Mouse (Mus musculus): ENCODE results near the gene Anp32b.
A peak's percentile ranks its signal among the peaks of the same experiment; 100 is the strongest.

Gene Anp32b

DNA sequence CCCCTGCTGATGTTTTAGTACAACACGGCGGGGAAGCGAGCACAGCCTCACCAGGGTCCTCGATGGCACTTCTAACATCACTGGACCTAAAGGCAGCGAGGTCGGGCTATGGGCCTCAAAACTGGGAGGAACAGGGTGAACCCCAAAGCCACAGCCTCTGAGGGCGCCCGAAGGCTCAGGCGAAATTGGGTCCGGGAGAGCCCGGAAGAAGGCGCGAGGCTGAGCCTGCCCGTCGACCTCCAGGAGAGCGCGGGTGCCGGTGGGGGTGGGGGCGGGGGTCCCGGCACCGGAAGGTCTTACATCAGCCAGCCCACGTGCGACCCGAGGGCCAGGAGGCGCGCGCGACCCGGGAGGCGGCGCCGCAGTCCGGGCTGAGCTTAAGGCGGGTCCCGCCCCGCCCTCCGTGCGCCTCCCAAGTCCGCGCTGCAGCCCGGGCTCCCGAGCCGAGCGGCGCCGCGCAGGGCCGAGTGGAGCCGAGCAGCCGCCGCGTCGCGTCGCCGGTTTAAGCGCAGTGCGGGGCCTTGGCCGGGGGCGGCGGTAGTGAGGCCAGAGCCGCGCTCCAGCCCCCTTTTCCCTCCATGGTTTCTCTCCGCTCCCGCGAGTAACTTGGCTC lies at the start of gene Anp32b:
Gene Anp32b, plus strand, starts transcription at position 384 of the 613 bp plus-strand sequence.
- DNase-seq (ENCODE audit: low read depth, low spot score), result peak; percentile 95

DNA sequence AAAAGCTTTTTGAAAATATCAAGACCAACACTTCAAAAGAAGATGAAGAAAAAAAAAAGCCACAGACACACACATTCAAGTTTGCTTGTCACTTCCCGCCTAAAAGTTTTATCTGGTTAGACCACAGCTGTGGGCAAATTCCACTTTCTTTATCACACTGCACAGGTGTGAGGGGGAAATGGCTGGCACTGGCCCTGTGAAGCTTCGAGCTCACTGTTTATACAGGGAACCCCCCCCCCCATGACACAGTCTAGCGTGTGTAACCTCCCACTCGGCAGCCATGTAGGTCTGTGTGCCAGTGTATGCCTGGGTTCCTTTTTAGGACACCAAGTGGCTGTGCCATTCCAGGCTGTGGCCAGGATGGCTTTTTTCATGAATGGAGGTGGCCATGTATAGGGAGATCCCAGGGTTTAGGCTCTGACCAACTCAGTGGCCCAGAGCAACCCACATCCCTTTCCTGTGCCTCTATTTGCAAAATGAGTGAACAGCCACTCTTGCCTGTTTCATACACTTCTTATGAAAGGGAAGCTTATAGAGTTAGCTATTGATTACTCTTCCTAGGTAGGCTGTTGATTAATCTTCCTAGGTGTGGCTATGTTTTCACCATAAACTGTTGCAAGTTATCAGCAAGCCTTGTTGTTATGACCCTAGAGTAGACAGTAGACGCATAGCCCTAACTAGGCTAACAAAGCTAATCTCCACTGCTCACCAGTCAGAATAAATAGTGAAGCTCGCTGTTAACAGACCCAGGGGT lies 46.5 kb upstream of the Anp32b start:
- DNase-seq (ENCODE audit: low read depth, low spot score), result no peak

DNA sequence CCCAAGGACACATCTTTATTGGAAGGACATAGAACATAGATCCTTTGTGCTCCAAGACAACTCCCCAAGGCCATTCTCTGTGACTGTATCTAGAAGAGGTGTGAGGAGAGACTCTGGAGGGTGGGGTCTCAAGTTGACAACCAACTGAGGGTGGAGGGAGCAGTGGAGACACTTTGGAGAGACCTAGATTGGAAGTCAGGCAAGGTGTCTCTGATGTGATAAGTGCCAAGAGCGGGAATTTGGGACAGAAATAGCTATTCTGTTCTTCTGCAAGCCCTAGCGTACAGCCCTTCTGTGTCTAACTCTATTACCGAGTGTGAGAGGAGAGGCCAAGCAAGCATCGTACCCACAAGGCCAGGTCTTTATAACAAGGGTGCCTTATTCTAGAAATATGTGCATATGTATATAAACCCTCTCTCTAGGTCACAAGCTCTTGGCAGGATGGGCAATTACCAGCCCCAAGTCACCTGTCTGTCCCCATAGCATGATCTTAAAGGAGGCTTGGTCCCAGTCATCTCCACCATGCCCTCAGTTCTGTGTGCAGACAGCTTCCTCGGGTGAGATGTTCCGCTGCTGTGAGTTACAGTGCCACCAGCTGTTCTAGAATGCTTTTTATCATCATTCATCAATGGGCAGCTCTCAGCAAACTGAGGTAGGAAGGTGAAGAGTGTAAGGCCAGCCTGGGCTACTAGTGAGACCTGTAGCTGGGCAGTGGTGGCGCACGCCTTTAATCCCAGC lies 43.6 kb upstream of the Anp32b start:
- no peak for DNase-seq (ENCODE audit: low read depth, low spot score)

DNA sequence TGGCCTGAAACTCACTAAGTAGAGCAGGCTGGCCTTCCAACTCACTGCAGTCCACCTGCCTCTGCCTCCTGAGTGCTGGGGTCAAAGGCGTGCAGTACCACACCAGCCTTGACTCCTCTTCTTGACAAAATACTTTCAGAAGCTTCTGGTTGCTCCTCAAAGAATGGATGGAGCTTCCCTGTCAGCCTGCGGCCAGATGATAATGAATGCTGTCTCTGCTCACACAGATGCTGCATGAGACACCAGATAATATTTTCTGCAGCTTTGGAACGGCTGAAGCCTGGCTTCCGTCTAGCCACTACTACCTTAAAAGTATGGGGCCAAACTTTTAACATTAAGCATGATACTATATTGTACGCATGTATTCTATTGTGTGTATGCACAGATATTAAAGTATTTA lies 40.0 kb upstream of the Anp32b start:
- DNase-seq (ENCODE audit: low read depth, low spot score), result no peak

DNA sequence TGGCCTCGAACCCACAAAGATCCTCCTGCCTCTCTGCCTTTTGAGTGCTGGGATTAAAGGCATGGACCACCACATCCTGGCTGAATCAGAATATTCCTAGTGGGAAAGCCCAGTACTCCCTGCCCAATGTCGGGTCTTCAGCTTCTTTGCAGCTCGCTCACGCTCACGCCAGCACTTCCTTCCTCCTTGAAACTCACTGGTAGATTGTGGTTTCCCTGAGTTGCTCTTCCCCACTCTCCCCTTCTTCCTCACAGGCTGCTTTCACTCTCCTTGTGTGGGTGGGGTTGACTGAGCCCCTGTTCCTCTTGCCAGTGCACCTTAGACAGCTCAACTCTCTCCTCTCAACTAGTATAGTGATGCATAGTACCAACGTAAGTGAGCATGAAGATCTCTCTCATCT lies 39.2 kb upstream of the Anp32b start:
- no peak for DNase-seq (ENCODE audit: low read depth, low spot score)

DNA sequence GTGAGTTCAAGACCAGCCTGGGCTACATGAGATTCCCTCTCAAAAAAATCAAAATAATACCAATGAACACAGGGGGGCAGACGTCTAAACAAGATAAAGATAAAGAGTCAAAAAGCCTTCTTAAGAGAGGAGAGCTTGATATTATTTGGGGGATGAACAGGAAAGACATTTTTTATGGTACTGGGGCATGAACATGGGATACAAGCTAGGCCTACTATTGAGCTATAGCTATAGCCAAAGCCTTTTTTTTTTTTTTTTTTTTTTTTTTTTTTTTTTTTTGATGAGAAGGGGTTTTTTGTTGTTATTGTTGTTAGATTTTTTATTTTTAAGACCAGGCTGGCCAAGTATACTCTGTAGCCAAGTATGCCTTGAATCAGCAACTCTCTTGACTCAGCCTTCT lies 38.6 kb upstream of the Anp32b start:
- DNase-seq (ENCODE audit: low read depth, low spot score), result no peak

DNA sequence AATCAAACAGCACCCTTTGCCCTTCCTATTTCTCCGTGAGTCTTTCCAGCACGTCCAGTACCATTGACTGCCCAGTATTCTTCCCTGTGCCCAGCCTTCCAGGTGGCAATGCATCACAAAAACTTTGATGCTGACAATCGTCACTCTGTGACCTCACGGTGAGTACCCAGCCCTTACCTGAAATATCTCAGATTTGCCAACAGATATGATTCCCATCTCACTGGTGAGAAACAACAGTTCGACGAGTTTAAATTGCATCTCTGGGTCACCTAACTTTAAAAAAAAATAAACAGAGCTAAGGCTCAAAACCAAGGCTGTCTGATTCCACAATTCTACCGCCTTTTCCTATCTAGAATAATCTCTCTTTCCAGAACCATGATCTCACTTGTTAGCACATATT lies 37.3 kb upstream of the Anp32b start, which contains the start of gene Hemgn:
Gene Hemgn, minus strand, starts transcription at position 101 of the 400 bp plus-strand sequence.
- no peak for DNase-seq (ENCODE audit: low read depth, low spot score)

DNA sequence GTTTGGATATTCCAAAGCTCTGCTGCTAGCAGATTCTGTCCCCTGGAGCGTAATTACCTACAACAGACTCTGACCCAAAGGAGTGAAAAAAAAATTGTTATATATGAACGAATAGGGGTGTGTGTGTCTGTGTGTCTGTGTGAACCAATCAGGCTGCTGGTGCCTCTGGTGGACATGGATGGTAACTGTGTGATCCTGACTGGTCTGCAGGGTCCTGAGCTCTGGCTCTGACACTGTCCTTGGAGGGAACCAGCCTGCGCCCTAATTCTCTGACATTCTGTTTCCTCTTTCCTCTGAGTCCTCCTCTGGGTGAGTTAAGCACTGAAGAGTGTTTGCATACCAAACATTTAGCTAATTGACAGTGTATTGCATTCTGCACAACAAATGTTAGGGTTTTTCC lies 33.2 kb upstream of the Anp32b start:
- no peak for DNase-seq (ENCODE audit: low read depth, low spot score)

DNA sequence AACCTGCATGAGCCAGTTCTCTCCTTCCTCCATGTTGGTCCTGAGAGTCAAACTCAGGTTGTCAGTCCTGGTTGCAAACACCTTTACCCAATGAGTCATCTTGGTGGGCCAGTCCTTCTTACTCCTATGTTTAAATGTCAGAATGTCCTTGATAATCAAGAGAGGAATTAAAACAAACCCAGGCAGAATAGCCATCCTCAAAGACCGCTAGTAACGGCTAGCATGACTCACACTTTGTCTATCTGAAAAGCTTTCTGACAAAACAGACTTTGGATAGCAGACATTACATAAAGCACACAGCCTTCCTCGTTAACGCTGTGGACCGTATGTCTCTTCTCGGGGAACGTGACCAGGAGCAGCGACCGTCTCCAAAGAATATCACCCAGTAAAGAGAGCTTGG lies 31.9 kb upstream of the Anp32b start:
- no peak for DNase-seq (ENCODE audit: low read depth, low spot score)

DNA sequence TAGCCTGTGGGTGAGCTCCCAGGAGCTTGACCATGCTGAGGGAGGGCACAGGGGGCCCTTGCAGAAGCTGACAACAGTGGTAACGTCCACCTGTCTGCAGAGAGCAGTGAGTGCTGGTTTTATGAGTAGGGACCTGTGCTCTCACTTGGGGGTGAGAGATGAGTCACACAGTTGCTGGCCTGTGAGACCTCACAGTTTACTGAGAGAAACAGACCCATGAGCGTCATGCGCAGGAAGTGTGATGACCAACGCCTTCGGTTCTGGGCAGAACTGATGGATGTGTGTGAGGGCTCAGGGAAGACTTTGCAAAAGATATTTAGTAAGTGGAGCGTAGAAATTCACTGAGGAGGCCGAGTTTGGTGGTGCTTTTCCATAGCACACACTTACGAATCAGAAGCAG lies 28.1 kb upstream of the Anp32b start:
- no peak for DNase-seq (ENCODE audit: low read depth, low spot score)

DNA sequence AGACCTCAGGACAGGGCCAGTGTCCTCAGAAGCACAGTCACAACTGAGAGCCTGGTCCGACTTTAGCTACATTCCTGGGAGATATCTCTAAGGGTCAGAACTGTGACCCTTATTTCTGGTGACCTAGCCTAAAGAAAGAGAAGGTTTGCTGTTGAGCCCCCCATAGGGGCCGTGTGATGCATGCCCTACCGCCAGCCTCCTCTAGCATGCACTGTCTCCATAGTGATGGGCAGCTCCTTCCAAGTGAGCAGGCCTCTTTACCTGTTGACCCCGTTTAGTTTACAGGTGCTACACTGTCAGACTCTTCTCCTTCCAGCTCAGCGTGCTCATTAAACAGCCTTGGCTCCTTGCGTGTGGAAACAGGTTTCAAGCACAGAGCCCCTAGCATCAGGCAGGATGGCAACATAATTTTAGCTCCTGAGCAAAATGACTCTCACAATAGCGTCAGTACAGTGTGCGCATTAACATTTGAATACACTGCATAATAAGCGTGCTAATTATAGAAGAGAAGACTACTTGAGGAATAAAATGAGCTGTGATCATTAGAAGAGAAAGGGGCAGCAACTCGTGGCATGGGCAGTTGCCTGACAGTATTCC lies 21.7 kb upstream of the Anp32b start:
- DNase-seq (ENCODE audit: low read depth, low spot score), result no peak

DNA sequence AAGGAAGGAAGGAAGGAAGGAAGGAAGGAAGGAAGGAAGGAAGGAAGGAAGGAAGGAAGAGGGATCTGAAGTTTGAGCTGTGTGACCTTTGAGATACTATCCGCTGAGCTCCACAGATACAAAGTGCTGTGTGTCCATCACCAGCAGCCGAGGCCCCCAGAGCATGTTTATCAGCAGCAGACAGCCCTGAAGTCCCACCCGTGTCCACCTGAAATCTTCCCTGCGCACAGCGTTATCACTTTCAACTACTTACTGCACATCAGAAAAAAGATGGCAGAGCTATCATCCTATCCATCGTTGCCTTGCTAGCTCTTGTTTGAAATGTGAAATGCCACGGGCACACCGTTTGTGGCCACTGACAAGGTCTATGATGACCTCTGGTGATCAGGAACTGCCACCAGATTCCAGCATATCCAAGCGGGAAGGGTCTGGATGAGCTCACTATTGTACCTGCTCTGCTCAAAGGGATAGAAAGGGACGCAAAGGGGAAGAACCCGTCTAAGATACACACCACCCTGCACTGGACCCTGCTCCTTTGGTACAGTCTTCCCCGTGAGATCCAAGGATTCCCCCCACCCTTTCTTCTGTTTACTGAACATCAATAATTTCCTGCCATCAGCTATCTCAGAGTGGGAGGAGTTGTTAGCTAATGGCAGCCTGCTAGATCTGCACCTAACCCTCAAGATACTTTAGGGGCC lies 18.2 kb upstream of the Anp32b start:
- no peak for DNase-seq (ENCODE audit: low read depth, low spot score)

DNA sequence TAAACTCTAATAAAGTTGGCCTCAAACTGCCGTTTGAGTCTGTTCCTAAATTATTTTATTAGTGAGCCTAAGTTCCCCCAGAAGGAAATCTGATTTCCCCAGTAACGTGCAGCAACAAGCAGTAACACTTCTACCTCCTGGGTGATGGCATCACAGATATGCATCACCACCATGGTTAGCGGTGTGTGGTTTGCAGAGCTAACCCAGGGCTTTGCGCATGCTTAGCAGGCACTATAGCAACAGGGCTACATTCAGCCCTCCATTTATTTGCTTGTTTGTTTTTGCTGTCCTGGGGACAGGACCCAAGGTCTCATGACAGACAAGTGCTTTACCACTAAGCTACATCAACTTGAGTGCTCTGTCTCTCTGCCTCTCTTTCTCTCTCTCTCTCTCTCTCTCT lies 8.2 kb upstream of the Anp32b start:
- no peak for DNase-seq (ENCODE audit: low read depth, low spot score)

DNA sequence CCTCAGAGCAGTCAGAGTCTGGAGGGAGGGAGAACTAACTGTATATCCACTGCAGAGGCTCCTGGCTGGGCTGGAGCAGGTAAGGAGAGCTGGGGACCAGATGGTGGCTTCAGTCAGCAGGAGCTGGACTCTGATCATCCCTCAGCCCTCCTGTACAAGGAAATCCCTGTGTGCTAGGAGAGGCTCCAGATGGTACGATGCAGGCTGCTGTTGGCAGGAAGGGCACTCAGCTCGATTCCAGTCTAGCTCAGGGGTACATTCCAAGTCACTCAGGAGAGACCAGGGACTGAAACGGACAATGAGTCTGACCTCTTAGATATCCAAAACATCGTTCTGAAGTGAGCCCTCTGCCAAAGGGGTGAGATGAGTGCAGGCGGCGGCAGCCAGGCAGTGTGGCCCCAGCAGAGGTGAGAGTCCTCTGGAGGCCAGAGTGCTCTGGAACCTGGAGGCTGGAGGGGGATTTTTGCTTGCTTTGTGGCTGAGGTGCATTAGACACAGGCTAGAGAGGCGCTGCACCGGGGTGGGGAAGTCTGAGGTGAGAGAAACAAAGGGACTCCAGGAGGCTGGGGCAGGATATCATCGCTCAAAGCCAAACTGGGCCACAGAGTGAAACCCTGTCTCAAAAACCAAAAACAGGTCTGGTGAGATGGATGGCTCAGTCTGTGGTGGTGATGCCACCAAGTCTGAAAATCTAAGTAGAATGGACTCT lies 5.3 kb upstream of the Anp32b start:
- DNase-seq (ENCODE audit: low read depth, low spot score), result no peak

DNA sequence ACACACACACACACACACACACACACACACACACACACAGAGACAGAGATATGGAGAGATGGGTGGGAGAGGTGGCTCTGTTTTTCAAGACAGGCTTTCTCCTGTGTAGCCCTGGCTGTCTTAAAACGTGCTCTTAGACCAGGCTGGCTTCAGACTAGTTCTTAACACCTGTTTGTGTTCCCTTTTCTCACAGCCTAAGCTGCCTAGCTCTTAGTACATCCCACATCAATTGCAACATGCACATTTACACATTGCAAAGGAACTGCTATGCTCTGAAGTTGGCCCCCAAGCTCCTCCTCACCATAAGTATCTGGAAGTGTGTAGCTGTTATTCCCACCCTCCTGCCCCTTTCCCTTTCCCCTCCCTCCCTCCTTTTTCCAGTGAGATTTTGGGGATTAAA lies 3.2 kb upstream of the Anp32b start:
- no peak for DNase-seq (ENCODE audit: low read depth, low spot score)

DNA sequence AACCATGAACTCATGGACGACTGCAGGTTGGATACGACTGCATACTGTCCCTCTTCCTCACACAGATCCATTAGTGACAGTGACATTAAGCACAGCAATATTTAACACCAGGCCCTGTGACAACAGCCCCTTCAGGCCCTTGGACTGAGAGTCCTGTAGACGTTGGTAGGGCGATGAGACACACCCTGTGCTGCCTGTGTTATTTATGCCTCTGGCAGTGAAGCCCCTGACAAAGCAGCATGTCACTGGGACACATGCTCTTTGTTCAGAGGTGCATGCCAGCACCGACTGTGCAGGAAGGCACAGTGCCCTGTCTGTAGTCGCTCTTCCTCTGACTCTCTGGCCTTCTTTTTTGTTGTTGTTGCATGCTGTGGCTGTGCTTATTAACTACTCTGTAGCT lies 1.8 kb upstream of the Anp32b start:
- DNase-seq (ENCODE audit: low read depth, low spot score), result peak; percentile 50

DNA sequence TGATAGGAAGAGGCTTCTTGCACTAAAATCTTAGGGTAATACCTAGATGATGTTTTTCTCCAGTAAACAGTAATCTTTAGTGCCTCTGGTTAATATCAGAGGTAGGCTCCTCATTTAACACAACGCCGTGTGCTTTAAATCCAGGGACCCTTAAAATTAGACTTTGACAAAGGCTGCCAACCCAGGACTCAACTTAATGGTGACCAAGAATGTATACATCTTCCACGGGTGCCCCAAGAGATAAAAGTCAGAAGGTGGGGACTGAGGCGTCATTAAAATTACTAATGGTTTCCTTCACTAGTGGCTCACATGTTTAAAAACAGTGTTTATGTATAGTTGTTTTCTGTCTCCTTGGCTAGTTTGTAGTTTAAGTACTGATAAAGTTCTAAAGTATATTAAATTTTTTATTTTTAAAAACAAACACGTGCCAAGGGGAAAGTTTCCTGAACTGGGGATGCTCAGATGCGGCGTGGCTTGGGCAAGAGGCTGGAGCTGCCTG lies 633 bp upstream of the Anp32b start:
- no peak for DNase-seq (ENCODE audit: low read depth, low spot score)

DNA sequence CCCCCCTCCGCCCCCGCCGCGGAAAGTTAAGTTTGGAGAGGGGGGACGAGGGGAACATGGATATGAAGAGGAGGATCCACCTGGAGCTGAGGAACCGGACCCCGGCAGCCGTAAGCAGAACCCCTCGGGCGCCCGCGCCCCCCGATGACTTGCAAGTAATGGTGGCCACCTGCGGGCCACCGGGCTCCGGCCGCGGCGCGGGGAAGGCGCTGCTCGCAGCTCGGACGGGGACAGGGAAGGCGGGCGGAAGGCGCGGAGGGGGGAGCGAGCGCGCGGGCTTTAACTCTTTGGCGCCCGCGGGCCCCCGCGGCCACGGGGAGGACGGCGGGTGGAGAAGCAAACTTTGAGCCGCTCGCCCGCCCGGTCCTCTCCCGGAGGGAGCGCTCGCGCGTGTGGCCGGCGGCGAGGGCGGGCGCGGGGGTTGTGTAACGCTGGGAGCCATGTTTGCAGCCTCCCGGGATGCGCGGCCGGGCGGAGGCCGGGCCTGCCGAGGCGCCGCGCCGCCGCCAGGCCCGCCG lies 597 bp downstream of the Anp32b start:
- DNase-seq (ENCODE audit: low read depth, low spot score), result peak; percentile 43

DNA sequence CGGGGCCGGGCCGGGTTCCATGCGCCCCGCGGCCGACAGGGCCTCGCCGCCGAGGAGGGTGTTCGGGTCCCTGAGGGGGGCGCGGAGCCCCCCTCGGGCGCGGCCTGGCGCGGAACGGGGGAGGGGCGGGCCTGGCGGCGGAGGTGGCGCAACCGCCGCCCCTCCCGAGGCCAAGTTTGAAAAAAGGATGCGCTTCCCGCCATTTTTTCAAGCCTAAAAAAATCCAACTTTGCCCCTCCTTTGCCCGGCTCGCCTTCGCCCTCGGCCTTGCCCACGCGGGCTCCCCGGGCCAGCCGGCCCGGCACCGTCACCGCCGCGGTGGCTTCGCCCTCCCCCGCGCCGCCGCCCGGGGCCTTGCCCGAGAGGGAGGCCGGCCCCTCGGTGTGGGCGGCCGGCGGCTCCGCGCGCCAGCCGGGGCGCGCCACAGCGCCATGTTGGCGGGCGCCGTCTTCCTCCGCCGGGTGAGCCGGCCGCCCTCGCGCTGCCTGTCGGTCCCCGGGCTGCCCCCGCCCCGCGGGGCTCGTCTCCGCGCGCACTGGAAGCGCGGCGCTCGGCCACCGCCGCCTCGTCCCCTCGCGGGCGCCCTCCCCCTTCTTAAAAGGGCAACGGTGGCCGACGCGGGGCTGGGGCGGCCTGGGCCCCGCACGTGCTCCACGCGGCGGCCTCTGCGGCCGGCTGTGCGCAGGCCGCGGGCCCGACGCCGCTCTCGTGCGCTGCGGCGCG lies 1.2 kb downstream of the Anp32b start:
- DNase-seq (ENCODE audit: low read depth, low spot score), result peak; percentile 72

DNA sequence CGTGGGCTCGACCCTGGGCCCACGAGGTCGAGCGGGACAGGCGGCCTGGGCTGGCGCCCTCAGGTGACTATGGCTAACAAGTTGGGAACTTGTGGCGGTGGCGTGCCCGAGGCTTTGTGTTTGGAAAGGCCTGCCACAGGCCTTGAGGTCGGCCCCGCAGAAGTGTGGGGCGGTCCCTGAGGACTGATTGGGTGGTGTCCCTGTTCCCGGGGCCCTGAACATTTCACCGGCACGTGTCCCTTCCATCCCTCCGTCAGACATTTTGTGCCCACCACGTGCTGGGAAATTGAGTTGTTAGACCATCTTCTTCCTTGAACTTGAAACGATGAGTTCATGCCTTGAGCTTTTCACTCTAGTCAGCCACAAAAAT lies 1.8 kb downstream of the Anp32b start:
- peak; percentile 80 for DNase-seq (ENCODE audit: low read depth, low spot score)

All from mesoderm, embryonic 11.5 days (tissue).